Mouse (Mus musculus): ENCODE data around the gene Glycam1.

DNA sequence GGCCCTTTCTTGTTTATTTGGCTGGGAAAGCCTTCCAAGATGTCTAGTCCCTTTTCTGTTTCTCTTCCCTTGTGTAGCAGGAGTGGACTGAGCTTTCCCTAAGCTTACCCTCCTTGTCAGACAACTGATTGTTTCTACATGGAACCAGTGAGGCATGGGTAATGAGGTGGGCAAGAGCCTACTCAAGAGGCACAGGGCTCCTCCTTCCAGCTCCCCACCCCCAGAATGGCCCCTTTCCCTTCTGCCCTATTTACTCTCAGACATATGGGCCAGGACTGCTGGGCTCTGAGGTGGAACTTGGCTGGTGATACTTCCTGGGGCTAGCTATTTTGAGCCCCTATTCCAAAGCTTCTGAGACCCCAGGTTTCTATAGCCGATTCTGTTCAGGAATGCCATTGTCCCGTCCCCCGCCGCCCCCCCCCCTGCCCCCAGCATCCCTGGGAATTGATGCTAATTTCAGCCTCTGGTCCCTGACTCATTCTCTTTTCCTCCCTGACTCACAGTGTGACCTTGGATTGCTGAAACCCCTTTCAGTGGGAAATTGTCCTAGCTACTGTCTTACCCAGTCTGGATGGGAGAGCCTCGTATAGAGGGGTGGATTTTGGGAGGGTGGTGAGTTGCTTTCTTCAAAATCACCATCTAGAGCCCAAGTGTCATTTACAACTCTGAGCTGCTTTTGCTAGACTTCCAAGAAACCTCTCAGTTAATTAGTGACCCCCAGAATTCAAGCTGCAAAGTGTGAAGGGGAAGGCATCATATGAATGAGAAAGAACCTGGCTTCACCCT lies 46.1 kb downstream of the Glycam1 start:
- TF ChIP-seq CTCF (IDR thresholded peaks at IDR 0.05; ENCODE audit: extremely low read depth, insufficient read depth, low read length) = no peak
- TF ChIP-seq POLR2A (IDR thresholded peaks at IDR 0.05; ENCODE audit: extremely low read depth, insufficient read depth, low read length) = no peak

Data from cortical plate, adult 2 months (tissue).